Mouse (Mus musculus): ENCODE measurements around the gene Gm45753.
"Not testable (repeated sequence)": the region's sequence is repeated elsewhere in the genome, so short reads cannot be mapped to it uniquely, and the experiment has no call there.

Gene Gm45753

DNA sequence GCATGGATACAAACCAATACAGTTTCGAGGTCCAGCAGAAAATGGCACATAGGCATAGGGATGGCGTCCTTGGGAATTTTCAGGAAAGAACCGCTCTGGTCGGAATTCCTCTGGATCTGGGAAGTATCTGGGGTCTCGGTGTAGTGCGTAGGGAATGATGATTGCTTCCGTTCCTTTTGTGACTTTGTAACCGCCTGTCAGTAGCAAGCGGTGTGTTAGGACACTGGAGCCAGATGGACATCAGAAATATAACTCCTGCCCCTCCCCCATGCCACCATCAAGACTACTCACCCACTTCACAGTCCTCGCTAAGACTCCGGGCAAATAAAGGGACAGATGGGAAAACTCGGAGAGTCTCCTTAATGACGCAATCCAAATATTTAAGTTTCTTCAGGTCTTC is at the start of gene Gm45753:
Gm45753 (minus strand) TSS at position 101 of the 400 bp plus-strand sequence.
- in situ Hi-C loops (cut with MboI; ENCODE audit: low pct_unique_long_range_greater_than_20kb in 1 of 2, low sequenced_read_pairs in 2 of 2, unreplicated experiment in 1 of 2), result no loop called here

DNA sequence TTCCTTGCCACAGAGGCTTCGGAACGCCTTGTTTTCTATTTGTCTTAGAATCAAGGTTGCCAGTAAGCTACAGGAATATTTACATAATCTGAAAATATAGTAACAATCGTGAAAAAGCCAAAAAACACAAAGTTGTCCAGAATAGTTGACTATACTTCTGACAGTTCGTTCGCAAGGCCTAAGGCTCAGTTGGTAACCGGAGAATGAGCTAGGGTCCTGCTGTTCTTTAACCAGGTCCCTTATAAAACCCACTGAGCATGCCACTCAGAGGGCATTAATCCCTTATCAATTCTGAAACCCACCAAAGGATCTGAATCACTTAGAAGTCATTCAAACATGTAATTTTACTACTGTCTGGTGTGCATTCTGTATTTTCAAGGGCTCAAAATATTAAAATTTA is 47.5 kb upstream of the Gm45753 start:
- in situ Hi-C loops (cut with MboI; ENCODE audit: low pct_unique_long_range_greater_than_20kb in 1 of 2, low sequenced_read_pairs in 2 of 2, unreplicated experiment in 1 of 2), result no loop called here

- in situ Hi-C loops (cut with MboI; ENCODE audit: low pct_unique_long_range_greater_than_20kb in 1 of 2, low sequenced_read_pairs in 2 of 2, unreplicated experiment in 1 of 2), result no loop called here
Measured at GRCm38 (mm10) chr8:45345031-45345430, 36.8 kb upstream of the Gm45753 start.

DNA sequence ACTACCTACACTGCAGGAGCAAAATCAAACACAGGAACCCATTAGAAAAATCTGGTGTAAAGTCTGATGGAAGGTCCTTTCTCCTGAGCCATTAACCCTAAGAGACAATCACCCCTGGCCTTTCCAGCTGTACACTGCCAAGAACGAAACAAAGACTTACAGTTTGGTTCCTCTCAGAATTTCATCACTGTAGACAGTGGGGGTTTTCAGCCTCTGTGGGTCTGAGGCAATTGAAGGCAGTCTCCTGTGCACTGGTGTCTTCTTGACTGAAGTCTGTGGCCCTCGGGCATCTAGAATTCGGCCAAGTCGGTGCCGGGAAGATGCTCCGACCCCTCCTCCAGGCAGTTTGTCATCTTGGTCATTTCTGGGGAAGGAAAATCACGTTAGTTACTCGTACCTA is 36.0 kb upstream of the Gm45753 start:
- in situ Hi-C loops (cut with MboI; ENCODE audit: low pct_unique_long_range_greater_than_20kb in 1 of 2, low sequenced_read_pairs in 2 of 2, unreplicated experiment in 1 of 2), result no loop called here

- in situ Hi-C loops (cut with MboI; ENCODE audit: low pct_unique_long_range_greater_than_20kb in 1 of 2, low sequenced_read_pairs in 2 of 2, unreplicated experiment in 1 of 2), result no loop called here
Measured at GRCm38 (mm10) chr8:45341630-45342628, 33.7 kb upstream of the Gm45753 start.

DNA sequence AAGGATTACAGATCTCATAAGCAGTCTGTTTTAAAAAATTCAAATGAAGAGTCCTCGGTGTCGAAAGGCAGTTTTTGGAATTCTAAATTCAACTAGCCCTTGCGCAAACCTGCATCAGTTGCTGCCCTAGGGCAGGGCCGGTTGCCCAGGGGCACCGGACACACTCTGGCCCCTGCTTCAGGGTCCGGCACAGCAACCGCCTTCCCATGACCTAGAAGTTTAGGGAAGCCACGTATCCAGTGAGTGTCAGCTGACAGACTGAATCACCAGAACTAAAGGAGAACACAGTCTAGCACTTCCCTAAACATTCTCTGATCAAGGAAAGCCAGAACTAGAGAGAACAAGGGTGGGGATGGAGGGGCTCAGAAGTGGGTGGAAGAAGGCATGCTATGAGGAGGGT is 25.2 kb upstream of the Gm45753 start:
- in situ Hi-C loops (cut with MboI; ENCODE audit: low pct_unique_long_range_greater_than_20kb in 1 of 2, low sequenced_read_pairs in 2 of 2, unreplicated experiment in 1 of 2), result no loop called here

DNA sequence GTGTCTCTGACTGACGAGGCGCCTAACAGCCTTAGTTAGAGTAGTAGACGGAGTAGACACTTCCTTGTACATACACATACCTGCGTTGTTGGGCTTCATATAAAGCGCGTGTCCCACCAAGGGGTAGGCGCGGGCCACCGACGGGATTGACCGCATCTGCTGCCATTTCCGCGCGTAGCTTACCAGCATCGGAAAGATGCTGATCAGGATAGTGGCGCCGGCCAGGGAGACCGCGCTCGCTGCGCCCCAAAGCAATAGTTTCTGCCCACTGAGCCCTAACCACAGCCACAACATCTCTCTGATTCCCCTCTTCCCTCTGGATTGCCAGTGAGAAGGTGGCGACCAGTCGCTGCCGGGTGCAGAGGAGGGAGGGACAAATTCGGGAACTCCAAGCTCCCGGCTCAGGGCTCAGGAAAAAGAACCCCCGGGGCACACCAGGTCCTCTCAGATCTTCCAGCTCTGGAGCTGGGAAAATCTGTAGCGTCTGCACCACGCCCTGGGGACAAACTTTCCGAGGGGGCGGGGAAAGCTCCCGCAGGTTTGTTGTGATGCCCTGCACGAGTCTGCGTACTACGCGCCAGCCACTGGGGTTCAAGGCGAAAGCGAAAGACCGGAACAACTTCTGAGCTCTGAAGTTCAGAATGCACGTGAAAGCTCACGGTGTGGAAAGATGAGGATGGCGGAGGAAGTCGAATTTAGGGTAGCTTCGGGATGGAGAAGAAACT is 24.6 kb upstream of the Gm45753 start, which contains the start of gene Cyp4v3:
Cyp4v3 (minus strand) TSS at position 532 of the 725 bp plus-strand sequence.
- in situ Hi-C loops (cut with MboI; ENCODE audit: low pct_unique_long_range_greater_than_20kb in 1 of 2, low sequenced_read_pairs in 2 of 2, unreplicated experiment in 1 of 2), result no loop called here

- in situ Hi-C loops (cut with MboI; ENCODE audit: low pct_unique_long_range_greater_than_20kb in 1 of 2, low sequenced_read_pairs in 2 of 2, unreplicated experiment in 1 of 2), result no loop called here
Measured at GRCm38 (mm10) chr8:45330856-45331255, 22.6 kb upstream of the Gm45753 start.

GRCm38 (mm10) chr8:45329206-45329980 is 21.1 kb upstream of the Gm45753 start:
- in situ Hi-C loops (cut with MboI; ENCODE audit: low pct_unique_long_range_greater_than_20kb in 1 of 2, low sequenced_read_pairs in 2 of 2, unreplicated experiment in 1 of 2), result no loop called here

GRCm38 (mm10) chr8:45327076-45327475 is 18.8 kb upstream of the Gm45753 start:
- in situ Hi-C loops (cut with MboI; ENCODE audit: low pct_unique_long_range_greater_than_20kb in 1 of 2, low sequenced_read_pairs in 2 of 2, unreplicated experiment in 1 of 2), result not testable (repeated sequence)

DNA sequence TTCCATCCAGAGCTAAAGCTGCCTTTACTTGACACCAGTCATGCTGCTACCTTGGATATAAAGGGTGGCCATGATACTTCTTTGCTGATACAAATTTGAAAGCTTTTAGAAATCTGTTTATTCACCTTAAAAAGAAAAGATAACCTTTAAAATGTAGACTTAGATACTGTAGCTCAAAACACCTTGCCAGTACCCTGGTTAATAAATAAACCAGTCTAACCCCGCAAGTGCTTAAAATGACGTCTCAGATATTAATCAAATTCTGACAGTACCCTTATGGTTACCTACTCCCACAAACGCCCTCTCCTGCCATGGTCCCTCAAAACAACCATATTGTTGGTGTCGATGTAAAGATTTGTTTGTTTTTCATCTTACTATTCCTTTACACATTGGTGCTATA is 15.9 kb upstream of the Gm45753 start:
- in situ Hi-C loops (cut with MboI; ENCODE audit: low pct_unique_long_range_greater_than_20kb in 1 of 2, low sequenced_read_pairs in 2 of 2, unreplicated experiment in 1 of 2), result no loop called here

DNA sequence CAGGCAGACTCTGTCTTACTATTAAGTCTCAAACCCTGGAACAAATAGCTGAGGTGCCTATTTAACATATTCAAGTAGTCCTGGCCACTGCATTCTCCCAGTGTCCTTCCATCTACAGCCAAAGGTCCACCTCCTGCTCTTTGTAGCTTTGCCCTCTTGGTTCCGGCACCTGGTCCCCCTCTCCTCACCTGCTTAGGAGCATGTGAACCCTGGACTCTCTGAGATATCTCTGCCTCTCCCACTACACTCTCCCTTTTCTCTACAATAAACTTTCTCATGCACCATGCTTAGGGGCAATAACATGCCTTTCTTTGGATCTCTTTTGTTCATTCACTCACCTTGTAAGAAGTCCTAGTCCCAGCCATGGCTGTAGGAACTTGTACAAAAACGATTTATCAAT is 13.1 kb upstream of the Gm45753 start:
- in situ Hi-C loops (cut with MboI; ENCODE audit: low pct_unique_long_range_greater_than_20kb in 1 of 2, low sequenced_read_pairs in 2 of 2, unreplicated experiment in 1 of 2), result no loop called here

DNA sequence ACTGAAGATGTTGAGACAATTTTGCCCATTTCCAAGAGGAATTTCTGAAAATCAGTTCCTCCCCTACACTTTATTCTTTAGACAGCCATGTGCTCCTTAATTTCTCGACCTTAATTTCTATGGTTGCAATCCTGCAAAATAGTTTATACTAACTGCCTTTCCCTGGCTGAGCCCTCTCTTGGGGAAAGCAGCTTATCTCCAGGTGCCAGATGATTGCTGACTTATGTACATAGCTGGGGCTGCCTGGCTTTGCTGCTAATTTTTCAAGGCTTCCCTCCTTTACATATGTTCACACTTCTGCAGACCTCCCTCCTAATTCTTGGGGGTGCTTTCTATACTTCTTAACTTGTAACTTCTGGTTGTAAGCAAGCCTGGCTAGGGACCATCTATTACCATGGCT is 12.7 kb upstream of the Gm45753 start:
- in situ Hi-C loops (cut with MboI; ENCODE audit: low pct_unique_long_range_greater_than_20kb in 1 of 2, low sequenced_read_pairs in 2 of 2, unreplicated experiment in 1 of 2), result no loop called here

DNA sequence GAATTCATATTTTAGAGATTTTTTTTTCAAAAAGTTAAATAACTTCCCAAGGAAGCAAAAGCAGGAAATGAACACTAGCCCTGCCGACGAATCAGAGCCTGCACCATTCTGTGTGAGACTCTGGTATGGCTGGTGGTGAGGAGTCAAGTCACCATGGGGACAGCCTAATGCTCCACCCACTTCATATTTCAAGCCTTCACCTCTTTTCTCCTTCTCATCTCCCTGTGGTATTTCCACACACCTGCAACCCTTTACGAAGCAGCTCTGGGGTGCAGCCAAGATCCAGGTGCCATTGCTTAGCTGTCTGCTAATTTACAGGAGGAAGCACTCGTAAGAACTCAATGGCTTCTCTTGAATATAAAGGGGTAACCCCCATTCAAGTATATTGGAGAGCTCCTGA is 2.7 kb upstream of the Gm45753 start:
- in situ Hi-C loops (cut with MboI; ENCODE audit: low pct_unique_long_range_greater_than_20kb in 1 of 2, low sequenced_read_pairs in 2 of 2, unreplicated experiment in 1 of 2), result no loop called here

DNA sequence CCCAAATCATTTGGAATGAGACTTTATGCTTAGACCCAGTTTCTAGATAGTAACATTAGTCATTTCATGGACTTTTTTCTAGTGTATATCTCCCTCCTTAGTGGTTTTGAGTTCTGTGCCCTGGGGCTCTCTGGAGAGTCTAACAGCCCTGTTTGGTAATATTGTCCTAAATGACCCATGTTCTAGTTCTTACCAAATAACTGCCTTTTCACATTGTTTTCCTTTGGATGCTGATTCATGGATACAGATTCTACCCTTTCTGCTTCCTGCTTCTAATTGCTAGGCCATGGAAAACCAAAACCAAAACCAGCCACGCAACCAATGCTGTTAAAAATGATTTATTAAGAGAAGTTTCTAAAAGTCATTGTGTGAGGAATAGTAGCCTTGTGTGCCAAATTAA is 2.8 kb downstream of the Gm45753 start:
- in situ Hi-C loops (cut with MboI; ENCODE audit: low pct_unique_long_range_greater_than_20kb in 1 of 2, low sequenced_read_pairs in 2 of 2, unreplicated experiment in 1 of 2), result no loop called here

DNA sequence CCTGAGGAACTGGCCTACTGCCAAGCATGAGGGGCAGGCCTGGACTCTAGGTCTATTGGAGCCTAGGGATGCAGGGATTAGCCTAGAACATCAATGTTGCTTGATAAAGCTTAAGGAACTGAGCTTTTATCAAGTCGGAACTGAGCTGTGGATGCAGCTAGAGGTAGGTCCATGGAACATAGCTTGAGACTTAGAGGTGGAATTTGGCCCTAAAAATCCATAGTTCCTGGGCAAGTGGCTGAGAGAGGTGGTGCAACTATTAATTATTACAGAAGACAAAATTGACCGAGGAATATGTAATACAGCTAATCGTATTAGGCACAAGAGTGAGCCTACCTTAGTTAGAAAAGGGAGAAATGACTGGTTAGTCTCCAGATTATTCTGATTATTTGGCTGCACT is 3.9 kb downstream of the Gm45753 start:
- in situ Hi-C loops (cut with MboI; ENCODE audit: low pct_unique_long_range_greater_than_20kb in 1 of 2, low sequenced_read_pairs in 2 of 2, unreplicated experiment in 1 of 2), result no loop called here

DNA sequence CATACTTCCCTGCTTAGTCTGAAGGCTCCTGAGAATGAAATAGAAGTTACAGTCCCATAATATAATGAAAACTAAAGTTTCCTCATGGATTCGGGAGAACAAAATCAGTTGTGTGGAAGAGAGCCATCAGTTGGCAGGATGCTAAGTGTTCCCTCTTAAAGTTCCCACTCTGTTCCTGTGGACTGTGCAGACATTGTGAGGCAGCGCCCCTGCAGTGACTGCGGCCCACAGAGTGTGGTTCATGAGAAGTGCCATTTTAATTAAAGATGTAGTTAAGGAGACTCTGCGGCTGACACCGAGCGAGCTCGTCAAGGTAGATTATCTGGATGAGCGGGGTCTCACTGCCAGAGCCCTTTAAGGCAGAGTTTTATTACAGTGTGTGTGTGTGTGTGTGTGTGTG is 5.9 kb downstream of the Gm45753 start:
- in situ Hi-C loops (cut with MboI; ENCODE audit: low pct_unique_long_range_greater_than_20kb in 1 of 2, low sequenced_read_pairs in 2 of 2, unreplicated experiment in 1 of 2), result no loop called here

GRCm38 (mm10) chr8:45295276-45295675 is 13.0 kb downstream of the Gm45753 start:
- in situ Hi-C loops (cut with MboI; ENCODE audit: low pct_unique_long_range_greater_than_20kb in 1 of 2, low sequenced_read_pairs in 2 of 2, unreplicated experiment in 1 of 2), result no loop called here

DNA sequence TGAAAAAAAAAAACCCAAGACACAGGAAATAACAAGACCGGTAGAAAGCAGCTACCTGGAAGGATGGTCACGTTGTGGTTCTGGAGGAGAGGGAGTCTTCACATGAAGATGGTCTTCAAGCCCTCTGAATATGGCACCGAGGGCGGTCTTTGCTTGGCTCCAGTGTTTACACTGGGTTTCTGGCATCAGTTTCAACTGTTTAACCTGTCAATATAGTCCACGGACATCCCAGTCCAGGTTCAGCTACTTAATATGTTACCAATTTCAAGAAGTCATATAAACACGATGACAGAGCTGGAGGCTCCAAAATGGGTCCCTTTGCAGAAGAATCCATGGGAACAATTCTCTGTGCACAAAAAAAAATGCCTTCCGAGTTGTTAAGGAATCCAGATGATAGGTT is 13.6 kb downstream of the Gm45753 start, which contains the start of gene Klkb1:
Klkb1 (minus strand) TSS at position 173 of the 400 bp plus-strand sequence.
- in situ Hi-C loops (cut with MboI; ENCODE audit: low pct_unique_long_range_greater_than_20kb in 1 of 2, low sequenced_read_pairs in 2 of 2, unreplicated experiment in 1 of 2), result no loop called here
